Mouse (Mus musculus) kidney, adult 2 months (tissue): ENCODE data around the gene Ugcg.

ENCODE experiments used
- CTCF ChIP-seq: fragments of 200-500 bp; conservative IDR thresholded peaks from 2 replicates; pipeline ENCODE4 v1.5.1; 2011; ENCODE audit warnings: low read depth, mild to moderate bottlenecking, control low read depth, low read length, moderate library complexity, mixed read lengths; ENCODE audit not compliant: insufficient read depth, insufficient read length
- POLR2A ChIP-seq: fragments of 200-500 bp; IDR thresholded peaks from one replicate; pipeline ENCODE4 v1.6.1; 2011; ENCODE audit warnings: low read depth, low read length, control low read depth

GRCm38 (mm10) chr4:59164034-59164433, 25.0 kb upstream of the Ugcg start:
- TF ChIP-seq CTCF = no peak
- TF ChIP-seq POLR2A = no peak
